In the genomic region with DNA sequence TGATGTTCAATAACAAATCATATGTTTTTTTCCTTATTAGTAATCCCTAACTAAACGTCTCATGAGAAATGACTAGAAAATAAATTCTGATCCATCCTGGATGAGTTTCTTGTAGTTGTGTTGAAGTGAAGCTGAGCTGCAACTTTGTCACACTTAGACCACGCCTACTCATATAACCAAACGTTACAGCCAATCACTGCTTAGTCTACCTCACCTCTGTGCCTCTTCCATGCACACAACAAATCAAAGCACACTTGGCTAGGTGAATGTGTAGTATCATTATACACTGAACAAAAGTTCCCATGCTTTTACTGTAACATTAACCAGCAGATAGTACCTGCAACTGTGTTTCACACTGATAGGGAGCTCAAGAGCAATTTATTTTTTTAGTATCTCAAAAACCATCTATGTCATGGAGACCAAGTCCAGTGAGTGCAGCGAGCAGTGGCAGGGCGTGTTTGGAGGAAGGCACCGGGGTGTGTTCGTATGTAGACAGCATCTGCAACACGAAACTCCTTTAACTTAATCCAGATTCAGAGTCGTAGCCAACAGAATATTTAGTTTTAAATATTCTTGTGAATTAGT, we compare ENCODE assay signal across 10 mouse cellular contexts. TPM values are rescaled to one million over a fixed set of nuclear protein-coding genes. Genes with fewer than 3 reads are reported as not detected.
DNase-seq lines count a peak whose midpoint lies in the region; ATAC-seq lines count a peak whose summit lies in the region.
"Had no signal": no experiment of that assay in that cellular context is flagged by ENCODE, and none has a peak within 500 bp of the region (broad histone marks: within the 10 kb centered on the region; RNA-seq: fewer than 3 reads in every experiment).

No protein-coding gene starts in this region.

- no peak overlapping the region for H3K9ac ChIP-seq in lung, embryonic 15.5 days

- H3K36me3 ChIP-seq in heart, embryonic 10.5 days: no peaks in the 10 kb centered on the region
- no peaks in the 10 kb centered on the region for H3K36me3 ChIP-seq in embryonic facial prominence, embryonic 10.5 days (replicated peaks)
- no peaks in the 10 kb centered on the region for H3K36me3 ChIP-seq in lung, embryonic 15.5 days

- no peaks in the 10 kb centered on the region for H3K9me3 ChIP-seq in heart, embryonic 10.5 days
- H3K9me3 ChIP-seq in embryonic facial prominence, embryonic 10.5 days: no peaks in the 10 kb centered on the region
- H3K9me3 ChIP-seq in lung, embryonic 15.5 days: no peaks in the 10 kb centered on the region

- peak; percentile 61; the same call in 1 of the 2 replicates for ATAC-seq in lung, embryonic 15.5 days (ENCODE audit: borderline replicate concordance, extremely low read depth, low FRiP score, low TSS enrichment)

- peak overlapping the region; percentile 44; the same call in 1 of the 2 replicates for H3K27ac ChIP-seq in heart, embryonic 10.5 days
- no peak overlapping the region for H3K27ac ChIP-seq in embryonic facial prominence, embryonic 10.5 days (replicated peaks)
- 0 out of 2 replicates have a peak overlapping the region, but pooled peaks have one; percentile 11 for H3K27ac ChIP-seq in lung, embryonic 15.5 days

- no peak for DNase-seq in heart, embryonic 10.5 days (ENCODE audit: low spot score)
- DNase-seq in heart, postnatal 25 days (ENCODE audit: low spot score): no peak
- DNase-seq in 3134 (ENCODE audit: extremely low read depth, insufficient read length, low spot score): peak; percentile 55
- no peak for DNase-seq in embryonic facial prominence, embryonic 10.5 days (ENCODE audit: low spot score)
- no peak for DNase-seq in left cerebral cortex, adult 18-20 months (ENCODE audit: low spot score in 2 of 2)
- no peak for DNase-seq in spleen, adult 18-20 months
- DNase-seq: kidney, postnatal 36 days; left cerebral cortex, postnatal 4 days; thymus, postnatal 25 days had no signal

- intact Hi-C loops in heart, postnatal 25 days (cut with DNase I): no loop called here

- peak overlapping the region; percentile 65 for H3K4me3 ChIP-seq in heart, embryonic 10.5 days
- H3K4me3 ChIP-seq in embryonic facial prominence, embryonic 10.5 days: peak overlapping the region; percentile 31
- peak overlapping the region; percentile 42 for H3K4me3 ChIP-seq in lung, embryonic 15.5 days

- H3K4me2 ChIP-seq in lung, embryonic 15.5 days: peak overlapping the region; percentile 48

- H3K4me1 ChIP-seq in heart, embryonic 10.5 days: peaks cover 24% of the 10 kb centered on the region
- peaks cover 44% of the 10 kb centered on the region for H3K4me1 ChIP-seq in embryonic facial prominence, embryonic 10.5 days
- peaks cover 24% of the 10 kb centered on the region for H3K4me1 ChIP-seq in lung, embryonic 15.5 days

- H3K27me3 ChIP-seq in heart, embryonic 10.5 days (ENCODE audit: insufficient read depth, poor library complexity, severe bottlenecking): no peaks in the 10 kb centered on the region
- H3K27me3 ChIP-seq in embryonic facial prominence, embryonic 10.5 days (replicated peaks; ENCODE audit: low read depth, poor library complexity, severe bottlenecking): no peaks in the 10 kb centered on the region
- H3K27me3 ChIP-seq in lung, embryonic 15.5 days: no peaks in the 10 kb centered on the region

- WGBS in heart, embryonic 10.5 days: 44% methylated on average over 9 of the region's 9 CpGs
- 49% methylated on average over 9 of the region's 9 CpGs for WGBS in embryonic facial prominence, embryonic 10.5 days
- WGBS in lung, embryonic 15.5 days: 25% methylated on average over 9 of the region's 9 CpGs

RNA-seq across cellular contexts. Expression of a gene that starts 3.7 kb away (rescaled TPM):
- 13.7 and 17.6 TPM in 2 replicates for polyA plus RNA-seq in heart, embryonic 10.5 days (2016; fragmentation: Nextera tagmentation; extraction: Ambion mirVana)
- 1 to 10 TPM in 1 of 2 experiments, under 1 TPM in 1; 0.98 to 1.0 TPM for total RNA-seq in heart, postnatal 25 days (2021)
- 3.5 and 4.5 TPM in 2 replicates for polyA plus RNA-seq in embryonic facial prominence, embryonic 10.5 days (2016; fragmentation: Nextera tagmentation; extraction: Ambion mirVana)
- 32.8 and 34.3 TPM in 2 replicates for polyA plus RNA-seq in lung, embryonic 15.5 days (2015; fragmentation: Nextera tagmentation; extraction: Ambion mirVana)
- total RNA-seq in left cerebral cortex, adult 18-20 months (2021): 1 to 10 TPM; 1.7 to 1.9 TPM
